Mouse (Mus musculus) thymus, postnatal 36 days (tissue): ENCODE measurements around the gene Ahcyl1.

Experiments
- DNase-seq, 2 experiments: peaks; one replicate each; pipeline ENCODE4 v3.0.0; 2022; ENCODE audit warnings: mixed read lengths in 2 of 2

The Ahcyl1 gene

DNA sequence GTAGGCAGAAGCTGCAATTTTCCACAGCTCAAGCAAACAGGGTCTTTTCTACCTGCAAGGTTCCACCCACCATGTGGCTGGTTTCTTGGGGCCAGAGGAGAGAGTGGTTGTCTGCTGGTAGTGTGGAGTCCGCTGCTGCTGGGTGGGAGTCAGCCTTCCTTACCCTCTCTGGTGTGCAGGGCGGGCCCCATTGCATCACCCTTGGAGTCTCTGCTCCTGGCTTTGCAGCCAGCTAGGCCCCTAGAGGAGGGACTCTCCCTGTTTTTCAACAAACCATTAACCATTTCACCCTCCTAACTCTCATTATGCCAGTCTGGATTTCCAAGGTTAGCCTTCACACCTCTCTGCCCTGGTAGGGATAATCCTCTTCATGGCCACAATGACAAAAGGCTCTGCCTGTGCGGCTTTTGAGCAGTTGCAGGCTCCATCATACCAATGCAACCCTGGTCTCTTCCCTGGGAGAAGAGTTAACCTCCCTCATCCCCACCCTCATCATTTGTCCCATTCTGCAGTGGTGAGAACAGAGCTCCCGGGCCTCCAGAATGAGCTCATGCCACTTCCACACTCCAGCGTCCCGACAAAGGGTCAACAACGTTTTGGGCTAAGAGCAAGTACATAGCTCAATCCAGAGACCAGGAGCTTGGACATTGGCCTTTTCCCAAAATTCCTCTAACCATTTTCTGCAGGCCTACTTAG lies 7.5 kb upstream of the Ahcyl1 start:
- DNase-seq: no peak

DNA sequence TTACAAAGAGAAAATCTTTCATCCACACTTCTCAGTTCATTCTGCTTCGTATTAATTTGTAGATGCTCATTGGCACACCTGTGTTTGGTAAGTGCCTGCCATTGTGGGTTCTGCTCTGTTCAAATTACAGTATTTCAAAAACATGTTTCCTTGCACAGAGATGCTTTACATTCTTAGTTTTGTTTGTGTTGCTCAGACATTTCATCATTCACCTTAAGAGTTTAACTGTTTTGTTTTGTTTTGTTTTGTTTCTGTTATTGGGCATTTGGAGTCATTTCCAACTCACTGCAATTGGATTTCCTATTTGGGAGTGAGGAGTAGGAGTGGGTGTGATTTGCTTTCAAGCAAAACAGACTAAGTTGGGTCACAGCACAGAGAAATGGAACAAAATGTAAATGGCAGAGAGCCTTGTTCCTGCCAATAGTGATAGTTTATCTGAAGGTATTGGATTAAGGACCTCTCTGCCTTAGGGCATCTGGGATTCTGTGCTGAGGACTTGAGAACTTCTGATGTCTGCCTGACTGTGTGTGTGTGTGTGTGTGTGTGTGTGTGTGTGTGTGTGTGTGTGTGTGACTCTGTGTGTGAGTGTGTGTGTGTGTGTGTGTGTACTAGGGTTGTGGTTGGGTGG lies 5.5 kb upstream of the Ahcyl1 start:
- no peak for DNase-seq

DNA sequence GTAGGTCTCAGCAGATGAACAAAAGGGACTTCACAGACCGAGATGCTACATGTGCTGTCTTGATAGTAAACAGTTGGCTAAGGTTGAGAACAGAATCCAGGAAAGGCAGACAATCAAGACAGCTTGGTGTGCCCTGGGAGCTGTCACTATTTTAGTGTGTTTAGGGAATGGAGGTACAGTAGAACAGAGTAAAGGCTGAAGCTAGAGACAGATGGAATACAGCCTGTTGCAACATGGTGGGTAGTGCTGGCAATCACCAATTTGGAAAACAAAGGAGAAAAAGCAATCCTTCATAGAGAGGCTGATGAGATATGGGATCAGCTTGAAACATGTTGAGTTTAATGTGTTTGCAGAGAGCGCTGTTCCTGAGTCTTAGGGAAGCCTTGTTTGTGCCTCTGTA lies 4.3 kb upstream of the Ahcyl1 start:
- no peak for DNase-seq

DNA sequence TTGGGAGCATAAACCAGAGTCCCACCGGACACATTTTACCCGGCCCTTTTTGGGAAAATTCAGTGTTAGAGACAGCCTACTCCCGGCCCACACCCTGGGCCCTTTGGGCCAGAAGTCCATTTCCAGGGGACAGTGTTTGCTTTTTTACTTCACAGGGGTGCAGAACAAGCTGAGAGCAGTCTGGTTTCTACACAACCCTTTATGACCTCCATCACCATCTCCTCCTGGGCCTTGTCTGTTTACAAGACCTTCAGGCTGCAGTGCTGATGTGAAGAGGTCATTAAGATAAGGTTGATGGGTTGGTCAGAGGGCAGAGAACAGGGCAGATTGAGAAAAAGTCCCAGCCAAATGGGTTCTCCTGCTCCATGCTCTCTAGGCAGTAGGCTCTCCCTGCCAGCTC lies 550 bp upstream of the Ahcyl1 start:
- peak in 1 of 2 experiments; percentile 10 for DNase-seq

DNA sequence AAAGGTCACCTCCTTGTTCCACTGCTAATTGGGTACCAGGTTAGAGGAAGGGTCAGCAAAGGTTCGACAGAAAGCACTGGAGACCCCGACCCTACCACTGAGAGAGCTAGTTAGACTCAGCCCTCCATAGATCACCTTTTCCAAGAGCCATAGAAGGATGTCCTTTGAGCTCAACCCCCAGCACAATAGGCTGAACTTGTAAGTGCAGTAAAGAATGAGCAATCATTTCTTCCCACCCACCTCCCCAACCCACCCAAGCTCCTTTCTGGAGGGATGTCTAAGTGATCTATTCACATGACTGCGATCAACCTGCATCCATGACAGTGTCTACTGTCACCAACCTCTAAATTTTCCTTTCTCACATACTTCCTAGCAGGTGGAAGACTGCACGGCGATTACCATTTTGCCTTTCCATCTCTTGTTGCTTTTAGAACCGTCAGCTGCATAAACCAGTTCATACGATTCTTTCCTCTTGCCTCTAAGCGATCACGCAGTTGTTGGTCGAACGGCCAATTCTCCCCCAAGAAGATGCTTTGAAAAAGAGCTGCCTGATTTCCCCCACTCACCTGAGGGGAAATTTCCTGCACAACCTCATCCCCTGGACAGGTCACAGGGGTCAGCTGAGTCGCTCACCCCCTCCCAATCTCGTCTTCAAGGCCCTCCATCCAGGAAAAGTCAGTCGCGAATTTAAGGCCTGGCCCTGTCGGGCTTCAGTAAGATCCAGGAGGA lies 977 bp downstream of the Ahcyl1 start:
- DNase-seq: no peak

DNA sequence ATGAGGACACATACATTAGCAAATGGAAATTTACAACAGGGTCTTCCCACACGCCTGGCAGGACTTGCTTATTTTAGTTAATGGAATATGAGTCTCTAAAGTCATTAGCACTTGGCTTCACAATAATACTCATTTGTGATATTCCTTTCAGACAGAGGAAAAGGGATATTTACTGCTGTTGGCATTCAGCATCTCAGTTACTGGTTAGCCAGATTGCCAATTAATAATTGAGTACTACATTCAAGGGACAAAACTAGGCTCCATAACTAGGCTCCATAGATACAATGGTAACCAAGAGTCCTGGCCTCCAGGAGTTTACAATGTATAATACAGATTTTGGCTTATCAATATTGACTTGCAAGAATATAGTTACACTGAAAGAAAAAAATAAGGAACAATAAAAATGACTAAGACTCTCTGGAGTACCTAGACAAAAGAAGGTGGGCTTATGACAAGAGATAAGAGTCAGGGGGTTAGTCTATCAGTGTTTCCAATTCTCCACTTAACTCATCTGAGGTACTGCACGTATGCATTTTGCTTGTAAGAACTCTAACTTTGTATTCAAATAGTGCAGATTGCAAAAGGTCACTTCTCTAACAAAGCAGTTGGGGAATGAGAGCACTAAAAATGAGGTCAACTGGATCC lies 2.0 kb downstream of the Ahcyl1 start:
- no peak for DNase-seq

DNA sequence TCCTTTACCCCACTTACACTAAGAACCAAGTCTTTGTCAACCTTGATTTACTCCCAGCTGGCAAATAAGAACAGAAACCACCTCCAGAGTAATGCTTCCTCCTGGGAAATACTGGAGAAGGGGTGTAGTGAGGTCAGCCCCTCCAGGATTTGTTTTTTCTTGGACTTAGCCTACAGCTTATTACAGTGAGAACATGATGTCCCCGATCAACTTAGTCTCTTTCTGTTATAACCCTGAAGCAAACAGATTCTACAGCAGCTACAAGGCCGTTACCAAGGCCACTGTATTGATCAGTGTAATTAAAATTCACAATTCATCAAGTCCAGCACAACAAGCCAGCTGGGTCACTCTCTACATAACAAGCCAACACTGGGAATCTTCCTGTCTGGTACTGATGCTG lies 6.0 kb downstream of the Ahcyl1 start:
- DNase-seq: no peak

DNA sequence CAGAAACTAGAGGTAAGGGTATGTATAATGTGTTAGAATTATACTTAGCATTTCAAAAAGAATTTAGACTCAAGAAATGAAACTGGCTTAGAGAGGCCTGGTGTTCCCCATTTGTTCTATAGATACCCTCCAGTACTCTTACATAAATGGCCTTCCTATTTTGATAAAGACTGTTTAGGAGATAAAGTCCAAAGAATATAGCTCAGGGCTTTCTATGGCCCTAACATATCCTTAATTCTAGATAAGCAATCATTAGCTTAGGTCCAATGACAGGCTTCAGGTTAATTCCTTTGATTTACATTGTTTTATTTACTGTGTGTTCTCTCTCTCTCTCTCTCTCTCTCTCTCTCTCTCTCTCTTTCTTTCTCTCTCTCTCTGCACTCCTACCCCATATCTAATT lies 7.1 kb downstream of the Ahcyl1 start:
- no peak for DNase-seq

DNA sequence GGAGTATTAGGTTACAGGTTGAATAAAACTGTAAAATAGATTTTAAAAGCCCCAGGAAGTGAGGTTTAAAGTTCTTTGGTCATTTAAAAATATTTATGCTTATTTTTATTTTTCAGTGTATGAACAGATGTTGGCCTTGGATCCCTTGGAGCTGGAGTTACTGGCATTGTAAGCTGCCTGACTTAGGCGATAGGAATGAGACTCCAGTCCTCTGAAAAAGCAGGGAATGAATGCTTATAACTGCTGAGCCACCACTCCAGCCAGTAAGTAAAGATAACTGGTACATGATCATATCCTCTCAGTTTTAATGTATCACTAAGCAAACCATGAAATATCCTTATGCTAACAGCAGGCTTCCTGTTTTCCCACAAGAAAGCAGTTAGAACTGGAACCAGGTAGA lies 8.1 kb downstream of the Ahcyl1 start:
- DNase-seq: no peak

DNA sequence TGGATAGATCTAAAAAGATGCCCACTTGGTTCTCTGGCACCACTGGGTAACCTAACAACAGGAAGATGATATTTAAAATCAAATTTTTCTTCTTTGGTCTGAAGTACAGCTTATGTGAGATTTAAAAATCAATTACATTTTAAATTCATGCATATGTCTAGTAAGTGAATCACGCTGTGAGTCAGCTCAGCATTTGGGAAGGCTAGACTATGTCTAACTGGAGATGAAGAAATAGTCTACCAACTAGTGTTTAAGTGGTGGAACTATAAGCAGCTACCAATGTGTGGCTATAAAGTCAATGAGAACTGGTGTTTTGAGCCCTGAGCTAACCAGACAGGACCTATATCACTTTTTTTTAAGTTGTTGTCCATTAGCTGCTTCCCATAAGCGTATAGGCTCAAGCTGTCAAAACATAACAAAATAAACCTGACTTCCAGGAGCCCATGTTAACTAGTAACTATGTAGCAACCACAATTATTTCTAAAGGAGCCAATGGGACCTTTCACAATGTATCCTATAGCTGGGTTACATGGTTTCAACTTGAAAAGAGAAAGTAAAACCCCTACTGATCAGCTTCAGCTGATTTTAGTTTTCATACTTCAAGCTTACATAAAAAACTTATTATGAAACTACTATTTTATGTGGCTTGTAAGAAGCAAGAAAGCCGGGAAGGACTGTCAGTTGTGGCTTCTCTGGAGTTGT lies 9.9 kb downstream of the Ahcyl1 start:
- DNase-seq: no peak

DNA sequence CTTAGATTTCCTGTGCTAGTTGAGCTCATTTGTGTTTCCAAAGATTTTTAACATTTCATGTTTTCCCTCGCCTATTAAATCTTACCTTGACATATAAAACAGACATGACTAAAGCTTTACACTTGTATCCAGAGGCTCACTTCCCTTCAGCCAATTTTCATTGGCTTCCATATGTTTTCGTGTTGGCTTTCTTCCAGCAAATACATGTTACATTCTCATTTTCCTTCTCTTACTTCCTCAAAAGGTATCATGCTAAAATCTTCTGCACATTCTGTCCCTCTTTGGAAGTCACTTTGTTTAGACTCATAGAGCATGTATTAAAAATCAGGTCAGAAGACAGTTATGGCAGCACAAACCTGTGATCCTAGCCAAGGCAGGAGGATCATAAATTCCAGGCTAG lies 10.7 kb downstream of the Ahcyl1 start:
- no peak for DNase-seq

DNA sequence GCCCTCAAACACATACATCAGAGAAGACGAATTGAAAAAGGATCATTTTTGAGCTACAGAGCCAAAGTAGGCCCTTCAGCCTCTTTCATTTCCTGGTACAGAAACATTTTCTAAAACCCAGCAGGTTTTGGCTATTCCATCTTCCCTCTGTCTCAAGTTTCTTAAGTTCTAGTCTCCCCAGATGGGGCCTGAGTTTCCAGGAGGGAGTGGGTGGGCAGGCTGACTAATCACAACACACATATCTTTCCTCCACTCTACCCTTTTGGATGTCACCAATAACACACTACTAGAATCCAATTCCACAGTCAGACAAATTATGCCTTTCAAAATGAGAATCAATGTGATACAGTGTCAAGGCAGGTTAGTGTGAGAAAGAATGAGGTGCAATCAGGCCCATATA lies 12.8 kb downstream of the Ahcyl1 start:
- no peak for DNase-seq

DNA sequence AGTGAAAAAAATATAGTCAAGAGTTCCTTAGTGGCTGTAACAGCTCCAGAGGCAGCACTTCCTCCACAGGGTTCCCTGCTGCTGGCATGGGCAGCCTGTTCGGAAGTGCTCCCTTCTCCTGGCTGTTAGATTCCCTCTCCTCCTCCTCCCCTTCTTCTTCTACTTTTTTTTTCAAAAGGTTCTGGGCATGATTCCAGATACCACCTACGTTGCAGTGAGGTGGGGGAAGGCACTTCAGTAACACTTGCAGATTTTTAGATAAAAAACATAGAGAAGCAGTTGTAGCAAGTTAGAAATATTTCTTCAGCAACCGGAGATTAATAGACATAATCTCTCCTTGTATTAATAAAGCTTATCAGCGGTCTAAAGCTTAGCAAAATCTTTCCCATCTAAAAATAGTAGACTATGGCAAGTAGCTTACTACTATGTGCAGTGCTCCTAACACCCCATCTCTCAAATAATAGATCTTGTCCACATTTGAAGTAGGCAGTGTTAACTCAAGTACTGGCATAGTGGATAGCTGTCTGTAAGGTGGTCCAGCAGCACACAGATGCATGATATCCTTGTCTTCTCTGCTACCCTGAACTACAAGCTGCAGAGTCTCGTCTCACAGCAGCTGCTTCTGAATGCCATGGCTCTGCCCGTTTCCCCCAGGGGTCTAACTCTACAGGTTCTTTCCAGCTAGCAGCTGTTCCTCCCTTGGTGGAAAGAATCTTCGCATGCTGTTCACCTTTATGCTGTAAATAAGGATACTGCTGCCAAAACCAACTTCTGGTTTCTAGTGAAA lies 15.4 kb downstream of the Ahcyl1 start:
- no peak for DNase-seq

DNA sequence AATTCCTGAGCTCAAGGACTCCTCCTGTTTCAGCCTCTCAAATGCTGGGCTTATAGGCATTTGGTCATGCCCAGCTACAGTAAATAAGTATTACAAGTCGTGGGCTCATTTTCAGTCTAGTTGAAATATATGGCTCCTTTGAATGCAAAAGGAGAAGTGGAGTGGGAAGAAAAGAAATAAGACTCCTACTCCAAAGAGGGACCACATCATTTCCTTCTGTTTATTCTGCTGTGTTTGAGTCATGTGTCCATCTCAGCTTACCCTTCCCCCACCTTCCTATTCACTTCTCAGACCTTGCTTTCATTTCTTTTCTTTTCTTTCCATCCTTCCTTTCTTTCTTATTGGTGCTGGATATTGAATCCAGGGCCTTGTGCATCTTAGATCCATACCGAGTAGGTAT lies 24.9 kb downstream of the Ahcyl1 start:
- no peak for DNase-seq

DNA sequence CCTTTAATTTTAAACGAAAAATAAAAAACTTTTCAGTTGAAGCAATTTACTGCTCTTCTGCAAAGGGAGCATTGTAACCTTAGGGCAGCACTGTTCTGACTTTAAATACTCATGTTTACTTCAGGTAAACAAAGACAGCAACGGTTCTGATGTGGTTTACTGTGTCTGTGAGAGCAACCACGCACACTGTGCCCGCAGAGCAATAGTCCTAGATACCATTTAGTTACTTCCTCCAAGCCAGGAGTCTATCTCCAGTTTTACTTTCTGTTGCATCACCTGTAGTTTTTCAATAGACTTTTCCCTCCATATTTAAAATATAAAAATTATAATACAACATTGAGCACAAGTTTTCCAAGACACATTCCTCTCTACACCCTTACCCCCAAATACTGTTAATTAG lies 25.9 kb downstream of the Ahcyl1 start:
- no peak for DNase-seq

DNA sequence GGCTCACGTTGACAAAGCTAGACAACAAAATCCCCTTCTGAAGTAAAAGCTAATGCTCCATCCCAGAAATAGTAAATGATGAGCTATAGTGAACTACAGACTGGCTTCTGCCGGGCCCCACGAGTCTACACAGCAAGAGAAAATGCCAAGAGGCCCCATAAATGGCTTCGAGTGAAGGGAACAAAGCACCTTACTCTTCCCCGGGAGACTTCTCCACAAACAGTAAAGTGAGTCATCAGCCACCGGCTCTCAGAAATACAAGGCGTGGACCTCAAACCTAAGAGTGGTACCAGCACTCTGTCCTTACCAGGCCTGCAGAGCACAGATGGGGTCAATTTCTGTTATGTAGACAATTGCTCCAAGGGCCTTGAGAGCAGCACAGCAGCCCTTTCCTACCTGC lies 27.6 kb downstream of the Ahcyl1 start:
- no peak for DNase-seq

DNA sequence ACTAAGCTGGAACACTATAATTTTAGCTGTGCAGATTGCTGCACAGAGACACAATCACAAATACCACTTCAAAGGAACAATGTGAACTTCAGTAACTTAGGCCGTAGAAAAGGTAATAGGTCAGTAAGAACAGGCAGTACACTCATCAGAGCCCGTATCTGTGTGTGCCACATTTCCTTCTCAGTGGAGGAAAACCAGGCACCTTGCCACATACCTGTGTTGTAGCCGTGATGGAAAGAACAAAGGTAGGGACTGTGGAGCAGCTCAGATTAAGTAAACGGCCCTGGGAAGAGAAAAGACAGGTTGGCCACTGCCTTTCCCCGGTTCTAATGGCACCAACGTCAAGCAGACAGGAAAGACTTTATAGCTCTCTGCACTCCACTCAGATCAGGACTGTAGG lies 28.9 kb downstream of the Ahcyl1 start:
- DNase-seq: no peak

DNA sequence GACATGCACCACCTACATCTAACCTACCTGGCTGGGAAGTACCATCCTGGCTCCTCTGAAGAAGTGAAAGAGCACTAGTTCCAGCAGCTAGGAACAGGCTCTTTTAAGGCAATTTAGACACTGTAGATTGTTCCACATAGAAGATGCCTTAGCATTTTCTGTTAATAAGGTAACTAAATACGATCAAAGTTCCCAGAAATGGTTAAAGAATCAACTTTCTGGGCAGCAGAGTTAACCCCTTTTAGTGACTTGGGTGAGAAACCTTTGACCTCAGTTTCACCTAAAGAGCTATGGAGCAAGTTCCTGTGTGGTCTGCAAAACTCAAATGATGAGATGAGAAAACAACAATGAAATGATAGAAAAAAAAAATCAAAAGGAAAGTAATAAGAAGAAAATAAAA lies 31.7 kb downstream of the Ahcyl1 start:
- DNase-seq: no peak

DNA sequence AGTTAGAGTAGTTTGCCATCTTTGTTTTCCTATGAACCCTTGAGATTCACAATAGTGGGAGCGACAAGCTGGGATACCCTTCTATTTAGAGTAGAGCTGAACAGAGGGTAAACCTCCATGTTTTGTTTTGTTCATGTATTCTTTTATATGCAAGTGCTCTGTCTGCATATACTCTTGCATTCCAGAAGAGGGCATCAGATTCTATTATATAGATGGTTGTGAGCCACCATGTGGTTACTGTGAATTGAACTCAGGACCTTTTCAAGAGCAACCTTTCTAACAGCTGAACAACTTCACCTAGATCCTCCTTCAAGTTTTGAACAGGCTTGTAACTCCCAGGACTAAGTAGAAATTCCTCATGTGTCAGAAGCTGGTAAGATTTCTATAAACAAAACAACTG lies 37.4 kb downstream of the Ahcyl1 start:
- DNase-seq: no peak

DNA sequence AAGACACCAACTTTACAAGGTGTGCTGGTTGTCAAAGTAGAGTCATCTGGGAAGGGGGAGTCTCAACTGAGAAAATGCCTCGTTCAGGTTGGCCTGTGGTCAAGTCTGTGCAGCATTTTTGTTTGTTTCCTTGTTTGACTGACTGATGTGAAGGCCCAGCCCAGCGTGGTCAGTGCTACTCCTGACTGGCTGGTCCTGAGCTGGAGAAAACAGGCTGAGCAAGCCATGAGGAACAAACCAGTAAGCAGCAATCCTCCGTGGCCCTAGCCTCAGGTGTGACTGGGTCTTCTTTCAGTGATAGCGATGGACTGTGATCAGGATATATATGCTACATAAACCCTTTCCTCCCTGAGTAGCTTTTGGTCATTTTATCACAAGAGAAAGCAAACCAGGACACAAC lies 39.5 kb downstream of the Ahcyl1 start:
- DNase-seq: no peak

DNA sequence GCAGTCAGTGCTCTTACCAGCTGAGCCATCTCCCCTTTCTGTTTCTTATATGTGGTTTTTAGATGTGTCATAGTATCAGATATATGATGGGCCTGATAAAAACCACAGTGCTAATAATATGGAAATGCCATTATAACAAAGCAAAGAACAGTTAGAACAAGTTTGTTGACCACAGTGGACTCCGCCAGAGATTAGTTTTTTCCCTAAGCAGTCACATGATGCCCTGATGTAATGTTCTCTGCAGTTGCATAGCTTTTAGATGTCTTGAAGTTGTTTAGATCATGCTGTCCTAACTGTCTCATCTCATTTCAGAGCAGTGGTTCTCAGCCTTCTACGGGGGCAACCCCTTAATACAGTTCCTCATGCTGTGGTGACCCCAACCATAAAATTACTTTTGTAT lies 40.2 kb downstream of the Ahcyl1 start:
- no peak for DNase-seq

DNA sequence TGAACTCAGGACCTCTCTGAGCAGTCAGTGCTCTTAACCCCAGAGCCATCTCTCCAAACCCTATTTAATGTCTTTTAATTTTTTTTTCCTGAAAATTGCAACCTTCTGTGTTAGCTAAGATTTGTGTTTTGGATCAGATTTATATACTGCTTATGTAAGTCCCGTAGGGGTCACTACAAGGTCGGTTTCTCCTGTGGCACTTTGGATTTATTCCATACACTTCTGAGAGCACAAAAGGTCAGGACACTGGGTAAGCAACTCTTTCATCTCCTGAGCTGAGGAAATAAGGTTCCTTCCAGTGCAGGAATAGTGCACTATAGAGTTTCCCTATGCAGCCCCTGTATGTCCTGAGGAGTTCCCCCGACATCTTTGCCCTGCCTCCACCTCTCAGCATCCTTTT lies 40.9 kb downstream of the Ahcyl1 start:
- no peak for DNase-seq
